Mouse (Mus musculus): ENCODE measurements around the gene Enpp1.

GRCm38 (mm10) chr10:24595250-24596002 lies 116.5 kb downstream of the Enpp1 start, which contains the start of gene Ccn2:
- TF ChIP-seq POLR2A (IDR thresholded peaks at IDR 0.05; ENCODE audit: control insufficient read depth, extremely low read depth, insufficient read depth, low read length, poor library complexity): no peak
- TF ChIP-seq CTCF (IDR thresholded peaks at IDR 0.05; ENCODE audit: borderline replicate concordance, control insufficient read depth, extremely low read depth, insufficient read depth, low read length, poor library complexity): no peak
